ENCODE assay signal across 15 mouse cellular contexts in genomic region chr4:84352656-84353055, GRCm38 (mm10).
"Had no signal": no experiment of that assay in that cellular context is flagged by ENCODE, and none has a peak within 500 bp of the region (broad histone marks: within the 10 kb centered on the region; RNA-seq: fewer than 3 reads in every experiment).

No protein-coding gene starts in this region.

- H3K9me3 ChIP-seq: limb, embryonic 15.5 days; liver, embryonic 12.5 days; lung, embryonic 15.5 days; megakaryocyte, embryonic 14.5 days; midbrain, embryonic 15.5 days; neural tube, embryonic 12.5 days had no signal

- ATAC-seq: liver, embryonic 12.5 days; midbrain, embryonic 15.5 days had no signal

- H3K36me3 ChIP-seq: limb, embryonic 15.5 days; liver, embryonic 12.5 days; lung, embryonic 15.5 days; midbrain, embryonic 15.5 days; neural tube, embryonic 12.5 days had no signal

- H3K4me1 ChIP-seq: liver, embryonic 12.5 days; megakaryocyte, embryonic 14.5 days had no signal

- H3K9ac ChIP-seq: limb, embryonic 15.5 days; liver, embryonic 12.5 days; lung, embryonic 15.5 days; midbrain, embryonic 15.5 days; neural tube, embryonic 12.5 days had no signal

- H3K4me2 ChIP-seq: limb, embryonic 15.5 days; liver, embryonic 12.5 days; lung, embryonic 15.5 days; midbrain, embryonic 11.5 days; midbrain, embryonic 15.5 days; neural tube, embryonic 12.5 days had no signal

- H3K27ac ChIP-seq: left cerebral cortex, adult 2 months; limb, embryonic 15.5 days; liver, embryonic 12.5 days; lung, embryonic 15.5 days; midbrain, embryonic 15.5 days; neural tube, embryonic 12.5 days; stomach, postnatal 0 days had no signal

- H3K4me3 ChIP-seq: left cerebral cortex, adult 2 months; limb, embryonic 15.5 days; liver, embryonic 12.5 days; lung, embryonic 15.5 days; megakaryocyte, embryonic 14.5 days; midbrain, embryonic 15.5 days; neural tube, embryonic 12.5 days had no signal

- H3K27me3 ChIP-seq: limb, embryonic 15.5 days; liver, embryonic 12.5 days; lung, embryonic 15.5 days; megakaryocyte, embryonic 14.5 days; midbrain, embryonic 15.5 days; neural tube, embryonic 12.5 days had no signal

- DNase-seq: kidney, adult 8-10 months; kidney, postnatal 25 days; lung, postnatal 36 days; retina, postnatal 1 day; right cerebral cortex, postnatal 25 days; thymus, postnatal 4 days had no signal
